Mouse (Mus musculus) inflammation-experienced regulatory T-cells, adult 6 months (primary cell): ENCODE measurements around the gene Tpcn1. TPM values are rescaled to one million over a fixed set of nuclear protein-coding genes. Genes with fewer than 3 reads are reported as not detected.

Source experiments
- ATAC-seq: one replicate; pipeline ENCODE4 v1.8.0; 2017
- polyA plus RNA-seq, 3 experiments: library from polyadenylated mRNA; unstranded; fragments of 100-300 nt; shearing (Covaris generic); gene quantifications; one replicate each; pipeline ENCODE4 v1.2.1; 2017

Tpcn1 gene
- polyA plus RNA-seq, 3 experiments from 2014 or later: 6.4 to 15.8 (median 12.6) TPM

GRCm38 (mm10) chr5:120555871-120556270 lies 32.6 kb downstream of the Tpcn1 start:
- no peak for ATAC-seq

- no peak for ATAC-seq
Observed at GRCm38 (mm10) chr5:120550673-120551072, 37.8 kb downstream of the Tpcn1 start.

GRCm38 (mm10) chr5:120550137-120550536 lies 38.3 kb downstream of the Tpcn1 start:
- no peak for ATAC-seq

- no peak for ATAC-seq
Observed at GRCm38 (mm10) chr5:120548236-120548850, 40.1 kb downstream of the Tpcn1 start.

- ATAC-seq: no peak
Observed at GRCm38 (mm10) chr5:120536632-120537031, 51.8 kb downstream of the Tpcn1 start.

GRCm38 (mm10) chr5:120536046-120536445 lies 52.4 kb downstream of the Tpcn1 start:
- no peak for ATAC-seq

- no peak for ATAC-seq
Observed at GRCm38 (mm10) chr5:120534686-120535075, 53.8 kb downstream of the Tpcn1 start.

GRCm38 (mm10) chr5:120534071-120534685 lies 54.3 kb downstream of the Tpcn1 start:
- ATAC-seq: no peak

GRCm38 (mm10) chr5:120531631-120532030 lies 56.8 kb downstream of the Tpcn1 start:
- no peak for ATAC-seq

GRCm38 (mm10) chr5:120527296-120527964 lies 61.0 kb downstream of the Tpcn1 start:
- no peak for ATAC-seq

- no peak for ATAC-seq
Observed at GRCm38 (mm10) chr5:120526311-120526710, 62.2 kb downstream of the Tpcn1 start.

GRCm38 (mm10) chr5:120525737-120526136 lies 62.7 kb downstream of the Tpcn1 start:
- ATAC-seq: no peak

- ATAC-seq: no peak
Observed at GRCm38 (mm10) chr5:120524736-120525135, 63.7 kb downstream of the Tpcn1 start.

- peak; percentile 32 for ATAC-seq
Observed at GRCm38 (mm10) chr5:120522649-120523048, 65.8 kb downstream of the Tpcn1 start.

GRCm38 (mm10) chr5:120517552-120517951 lies 70.9 kb downstream of the Tpcn1 start:
- ATAC-seq: no peak

GRCm38 (mm10) chr5:120516221-120516984 lies 72.1 kb downstream of the Tpcn1 start:
- ATAC-seq: no peak

GRCm38 (mm10) chr5:120515451-120515850 lies 73.0 kb downstream of the Tpcn1 start:
- no peak for ATAC-seq

- ATAC-seq: no peak
Observed at GRCm38 (mm10) chr5:120514754-120515153, 73.7 kb downstream of the Tpcn1 start.

- no peak for ATAC-seq
Observed at GRCm38 (mm10) chr5:120514031-120514677, 74.3 kb downstream of the Tpcn1 start.

GRCm38 (mm10) chr5:120512911-120513555 lies 75.4 kb downstream of the Tpcn1 start:
- ATAC-seq: no peak

- no peak for ATAC-seq
Observed at GRCm38 (mm10) chr5:120511643-120512220, 76.7 kb downstream of the Tpcn1 start.
